Mouse (Mus musculus) 3T3-L1 (cell line): ENCODE results near the gene Thbs1.

Source experiments
- DNase-seq: peaks from one replicate; pipeline ENCODE4 v3.0.0-alpha.2; 2015; ENCODE audit warnings: low read depth, low spot score

The Thbs1 gene

GRCm38 (mm10) chr2:118113808-118114524 is 2.3 kb downstream of the Thbs1 start:
- peak; percentile 85 for DNase-seq

GRCm38 (mm10) chr2:118114671-118115070 is 3.0 kb downstream of the Thbs1 start:
- DNase-seq: peak; percentile 30

- DNase-seq: no peak
Measured at GRCm38 (mm10) chr2:118115647-118116046, 4.0 kb downstream of the Thbs1 start.

GRCm38 (mm10) chr2:118116180-118116579 is 4.5 kb downstream of the Thbs1 start:
- peak; percentile 79 for DNase-seq

GRCm38 (mm10) chr2:118116754-118117290 is 5.1 kb downstream of the Thbs1 start:
- no peak for DNase-seq

GRCm38 (mm10) chr2:118117401-118117800 is 5.7 kb downstream of the Thbs1 start:
- no peak for DNase-seq

- no peak for DNase-seq
Measured at GRCm38 (mm10) chr2:118118045-118118444, 6.4 kb downstream of the Thbs1 start.

GRCm38 (mm10) chr2:118118515-118118914 is 6.8 kb downstream of the Thbs1 start:
- DNase-seq: no peak

GRCm38 (mm10) chr2:118119684-118120083 is 8.0 kb downstream of the Thbs1 start:
- DNase-seq: no peak

GRCm38 (mm10) chr2:118120095-118120494 is 8.4 kb downstream of the Thbs1 start:
- no peak for DNase-seq

GRCm38 (mm10) chr2:118120751-118121150 is 9.1 kb downstream of the Thbs1 start:
- DNase-seq: no peak

GRCm38 (mm10) chr2:118122291-118122690 is 10.6 kb downstream of the Thbs1 start:
- peak; percentile 39 for DNase-seq

- no peak for DNase-seq
Measured at GRCm38 (mm10) chr2:118123743-118124142, 12.1 kb downstream of the Thbs1 start.

GRCm38 (mm10) chr2:118124437-118124836 is 12.8 kb downstream of the Thbs1 start:
- DNase-seq: peak; percentile 27

- DNase-seq: peak; percentile 67
Measured at GRCm38 (mm10) chr2:118125211-118125939, 13.7 kb downstream of the Thbs1 start.

- DNase-seq: no peak
Measured at GRCm38 (mm10) chr2:118125943-118126470, 14.3 kb downstream of the Thbs1 start.

GRCm38 (mm10) chr2:118127516-118128288 is 16.0 kb downstream of the Thbs1 start:
- peak; percentile 61 for DNase-seq

GRCm38 (mm10) chr2:118128313-118128712 is 16.6 kb downstream of the Thbs1 start:
- peak; percentile 55 for DNase-seq

GRCm38 (mm10) chr2:118137071-118137470 is 25.4 kb downstream of the Thbs1 start:
- DNase-seq: no peak

GRCm38 (mm10) chr2:118137776-118138175 is 26.1 kb downstream of the Thbs1 start:
- DNase-seq: no peak

- no peak for DNase-seq
Measured at GRCm38 (mm10) chr2:118139261-118139660, 27.6 kb downstream of the Thbs1 start.

- DNase-seq: no peak
Measured at GRCm38 (mm10) chr2:118141651-118142050, 30.0 kb downstream of the Thbs1 start.
